Mouse (Mus musculus) embryonic fibroblast, embryonic 13.5 days (primary cell): ENCODE results near the gene Nfix.
A peak's percentile ranks its signal among the peaks of the same experiment; 100 is the strongest.

ENCODE experiments used
- CTCF ChIP-seq: IDR thresholded peaks from 2 replicates; pipeline ENCODE4 v1.5.1; 2011; ENCODE audit warnings: mild to moderate bottlenecking, control low read depth, low read length, moderate library complexity, borderline replicate concordance; ENCODE audit not compliant: insufficient read depth
- POLR2A ChIP-seq: IDR thresholded peaks from 2 replicates; pipeline ENCODE4 v1.6.1; 2011; ENCODE audit warnings: low read depth, mild to moderate bottlenecking, control low read depth, low read length, moderate library complexity

DNA sequence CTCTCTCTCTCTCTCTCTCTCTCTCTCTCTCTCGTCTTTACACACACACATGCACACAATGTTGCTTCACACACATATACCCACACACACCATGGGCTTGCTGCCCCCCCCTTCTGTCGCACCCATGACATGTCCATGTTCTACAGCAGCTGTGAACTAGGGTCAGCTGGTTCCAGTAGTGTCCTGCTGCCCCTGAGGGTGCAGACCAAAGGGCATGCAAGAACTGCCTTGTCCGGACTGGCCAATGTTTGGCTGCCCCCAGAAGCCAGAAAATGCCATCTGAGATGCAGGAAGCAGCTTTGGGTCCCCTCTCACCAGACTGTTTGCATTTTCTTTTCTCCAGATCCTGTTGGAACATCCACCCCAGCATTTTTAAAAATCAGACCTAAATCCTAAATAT, 27.5 kb downstream of the Nfix start:
- TF ChIP-seq POLR2A (peak; percentile 44; the same call in 1 of the 2 replicates), CTCF (no peak)
